19 mouse cellular contexts compared by ENCODE assay signal in genomic region chr5:29740651-29741050, GRCm38 (mm10). TPM values are rescaled to one million over a fixed set of nuclear protein-coding genes. Genes with fewer than 3 reads are reported as not detected.
"Had no signal": no experiment of that assay in that cellular context is flagged by ENCODE, and none has a peak within 500 bp of the region (broad histone marks: within the 10 kb centered on the region; RNA-seq: fewer than 3 reads in every experiment).

No protein-coding gene starts in this region.

- H3K36me3 ChIP-seq: neural tube, embryonic 15.5 days had no signal

- H3K9ac ChIP-seq: limb, embryonic 15.5 days; liver, embryonic 15.5 days; lung, embryonic 14.5 days; midbrain, embryonic 13.5 days; neural tube, embryonic 15.5 days had no signal

- H3K27me3 ChIP-seq: limb, embryonic 15.5 days; liver, embryonic 15.5 days; midbrain, embryonic 13.5 days; neural tube, embryonic 15.5 days had no signal

- DNase-seq: kidney, postnatal 10 days; lung, embryonic 14.5 days; right cerebral cortex, adult 18-20 months; right cerebral cortex, postnatal 25 days; thymus, postnatal 36 days had no signal

- H3K4me3 ChIP-seq: left cerebral cortex, adult 2 months; limb, embryonic 15.5 days; liver, embryonic 15.5 days; midbrain, embryonic 13.5 days; myocyte; neural tube, embryonic 15.5 days had no signal

- ATAC-seq: midbrain, embryonic 13.5 days had no signal

- H3K4me2 ChIP-seq: limb, embryonic 15.5 days; liver, embryonic 15.5 days; lung, embryonic 14.5 days; midbrain, embryonic 13.5 days; neural tube, embryonic 15.5 days had no signal

- H3K9me3 ChIP-seq: limb, embryonic 15.5 days; liver, embryonic 15.5 days; midbrain, embryonic 13.5 days; neural tube, embryonic 15.5 days had no signal

- H3K27ac ChIP-seq: left cerebral cortex, adult 2 months; limb, embryonic 15.5 days; liver, embryonic 15.5 days; midbrain, embryonic 13.5 days; neural tube, embryonic 15.5 days had no signal

RNA-seq across cellular contexts. Expression of gene Gm5129, which starts 4.9 kb away (rescaled TPM):
- total RNA-seq: layer of hippocampus, postnatal 25 days; megakaryocyte-erythroid progenitor cell, adult 5-6 weeks had no signal
- polyA plus RNA-seq: kidney, embryonic 14.5 days; limb, embryonic 11.5 days; limb, embryonic 15.5 days; liver, embryonic 15.5 days; lung, embryonic 14.5 days; midbrain, embryonic 13.5 days; neural tube, embryonic 11.5 days; neural tube, embryonic 15.5 days; small intestine, adult 2 months; stomach, embryonic 16.5 days; thymus, postnatal 0 days had no signal
